Mouse (Mus musculus): ENCODE results near the gene Brd3. TPM values are rescaled to one million over a fixed set of nuclear protein-coding genes. Genes with fewer than 3 reads are reported as not detected.
A peak's percentile ranks its signal among the peaks of the same experiment; 100 is the strongest.
"Not testable (repeated sequence)": the region's sequence is repeated elsewhere in the genome, so short reads cannot be mapped to it uniquely, and the experiment has no call there.

Brd3 gene
- total RNA-seq, 1 experiment from 2014 or later, result 37.7 TPM

DNA sequence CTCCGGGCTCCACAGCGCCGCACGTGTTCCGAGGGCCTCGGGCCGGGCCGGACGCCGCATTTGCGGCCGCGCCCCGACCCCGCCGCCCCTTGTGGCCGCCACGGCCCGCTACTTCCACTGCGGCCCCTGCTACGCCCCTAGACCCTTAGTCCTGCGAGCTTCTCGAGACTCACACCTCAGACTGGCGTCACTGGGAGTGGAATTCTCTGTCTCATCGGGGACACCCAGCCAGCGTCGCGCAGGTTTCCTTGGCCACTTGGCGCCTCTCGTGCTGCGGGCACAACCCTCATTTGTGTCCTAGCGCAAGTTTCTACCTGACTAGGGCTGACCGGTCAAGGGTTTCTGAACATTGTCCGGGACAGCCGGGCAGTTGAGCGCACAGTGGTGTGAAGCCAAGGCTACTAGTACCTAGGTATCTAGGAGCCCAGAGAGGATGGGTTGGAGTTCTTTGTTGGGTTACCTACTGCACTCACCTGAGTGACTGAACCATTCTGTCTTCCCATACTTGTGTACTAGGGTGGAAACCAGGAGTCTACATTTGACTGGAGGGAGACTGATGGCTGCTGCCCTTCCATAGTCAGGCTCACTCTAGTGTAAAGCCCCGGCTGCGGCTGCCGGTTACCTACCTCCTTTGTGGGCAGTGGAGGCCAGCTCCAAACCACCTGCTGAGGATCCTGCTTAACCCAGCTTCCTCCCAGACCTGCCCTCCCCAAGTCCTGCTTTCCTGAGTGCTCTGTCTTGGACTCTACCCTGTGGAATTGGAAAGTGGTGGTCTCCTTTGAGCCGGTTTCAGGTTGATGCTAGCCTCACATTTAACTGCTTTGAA, 8.1 kb upstream of the Brd3 start:
- no peak for ATAC-seq (replicated peaks in 1 of 2; ENCODE audit: insufficient read depth in 1 of 2, low FRiP score in 2 of 2, low TSS enrichment in 1 of 2, low read depth in 1 of 2, poor library complexity in 2 of 2, severe bottlenecking in 2 of 2)

DNA sequence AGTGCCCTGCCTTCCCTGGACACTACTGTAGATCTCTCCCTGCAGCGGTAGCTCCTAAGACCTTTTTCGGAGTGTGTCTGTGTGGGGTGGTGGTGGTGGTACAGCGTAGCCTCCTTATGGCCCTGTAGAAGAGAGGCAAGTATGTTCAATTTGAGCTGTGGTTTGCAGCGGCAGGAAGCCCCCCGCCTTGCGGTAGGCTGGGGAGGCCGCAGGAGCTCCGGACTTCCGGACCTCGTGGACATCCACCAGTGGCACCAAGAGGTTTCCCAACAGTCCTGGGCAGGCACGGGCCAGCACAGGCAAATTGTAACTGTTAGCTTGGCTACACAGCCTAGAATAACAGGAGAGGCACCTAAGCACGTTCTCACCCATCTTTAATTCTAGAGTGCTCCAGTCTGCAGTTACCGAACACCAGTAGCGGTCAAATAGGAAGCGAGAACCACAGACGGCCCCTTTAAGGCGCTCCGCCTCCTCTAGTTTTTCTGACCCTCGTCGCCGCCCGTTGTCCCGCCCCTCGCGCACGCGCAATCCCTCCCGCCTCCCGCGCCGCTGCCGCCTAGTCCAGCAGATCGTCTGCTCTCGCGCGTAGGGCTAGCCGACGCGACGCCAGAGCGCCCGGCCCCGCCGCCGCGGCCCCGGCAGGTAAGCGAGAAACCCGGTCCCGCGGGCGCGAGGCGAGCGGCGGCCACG, 7.3 kb upstream of the Brd3 start, which contains the start of gene Wdr5:
Gene Wdr5, plus strand, starts transcription at position 519 of the 690 bp plus-strand sequence.
- ATAC-seq (replicated peaks in 1 of 2; ENCODE audit: insufficient read depth in 1 of 2, low FRiP score in 2 of 2, low TSS enrichment in 1 of 2, low read depth in 1 of 2, poor library complexity in 2 of 2, severe bottlenecking in 2 of 2), result peak; percentile 85 to 87

DNA sequence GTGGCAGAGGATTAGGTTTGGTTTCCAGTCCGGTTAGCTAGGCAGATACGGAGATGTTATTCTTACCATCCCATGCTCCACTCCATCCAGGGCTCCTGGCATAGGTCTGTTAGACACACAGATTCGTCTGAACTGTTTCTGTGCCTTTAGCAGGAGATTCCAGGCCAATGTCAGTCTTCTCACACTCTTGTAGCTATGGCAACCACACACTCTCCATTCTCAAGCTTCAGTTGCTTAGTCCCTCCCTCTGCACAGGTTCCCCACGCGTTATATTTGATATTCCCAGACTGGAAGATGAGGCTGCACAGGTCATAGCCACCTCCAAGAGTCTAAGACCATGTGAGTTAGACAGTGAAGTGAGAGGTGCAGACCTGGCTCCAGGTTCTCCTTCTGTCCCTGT, 6.4 kb upstream of the Brd3 start:
- no peak for ATAC-seq (replicated peaks in 1 of 2; ENCODE audit: insufficient read depth in 1 of 2, low FRiP score in 2 of 2, low TSS enrichment in 1 of 2, low read depth in 1 of 2, poor library complexity in 2 of 2, severe bottlenecking in 2 of 2)

DNA sequence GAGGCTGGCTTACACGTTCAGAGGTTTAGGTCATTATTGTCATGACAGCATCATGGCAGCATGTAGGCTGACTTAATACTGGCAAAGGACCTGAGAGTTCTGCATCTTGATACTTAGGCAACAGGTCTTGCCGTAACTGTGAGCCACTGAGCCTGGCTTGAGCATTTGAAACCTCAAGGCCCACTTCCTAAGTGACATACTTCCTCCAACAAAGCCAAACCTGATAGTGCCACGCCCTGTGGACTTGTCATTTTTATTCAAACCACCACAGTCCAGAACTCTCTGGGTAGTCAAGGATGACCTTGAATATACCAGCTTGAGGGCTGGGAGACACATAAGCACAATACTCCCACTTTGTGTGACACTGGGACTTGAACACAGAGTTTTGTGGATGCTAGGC, 5.4 kb upstream of the Brd3 start:
- peak in 1 of 2 experiments; percentile 23; a peak in 1 of 4 replicates for ATAC-seq (replicated peaks in 1 of 2; ENCODE audit: insufficient read depth in 1 of 2, low FRiP score in 2 of 2, low TSS enrichment in 1 of 2, low read depth in 1 of 2, poor library complexity in 2 of 2, severe bottlenecking in 2 of 2)

DNA sequence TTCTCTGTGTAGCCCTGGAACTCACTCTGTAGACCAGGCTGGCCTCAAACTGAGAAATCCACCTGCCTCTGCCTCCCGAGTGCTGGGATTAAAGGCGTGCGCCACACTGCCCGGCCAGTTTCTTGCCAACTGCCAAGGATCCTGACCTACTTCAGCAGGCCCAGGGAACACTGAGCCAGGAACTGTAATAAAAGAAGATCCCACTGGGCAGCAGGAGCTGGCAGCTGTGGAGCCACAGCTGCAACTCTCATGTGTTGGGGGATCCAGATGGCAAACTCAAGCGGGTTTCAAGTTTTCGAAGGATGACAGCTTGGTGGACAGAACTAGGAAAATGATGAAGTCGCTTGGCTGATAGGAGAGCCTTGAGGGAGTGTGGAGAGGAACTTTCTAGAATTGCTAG, 3.2 kb upstream of the Brd3 start:
- ATAC-seq (replicated peaks in 1 of 2; ENCODE audit: insufficient read depth in 1 of 2, low FRiP score in 2 of 2, low TSS enrichment in 1 of 2, low read depth in 1 of 2, poor library complexity in 2 of 2, severe bottlenecking in 2 of 2), result no peak

DNA sequence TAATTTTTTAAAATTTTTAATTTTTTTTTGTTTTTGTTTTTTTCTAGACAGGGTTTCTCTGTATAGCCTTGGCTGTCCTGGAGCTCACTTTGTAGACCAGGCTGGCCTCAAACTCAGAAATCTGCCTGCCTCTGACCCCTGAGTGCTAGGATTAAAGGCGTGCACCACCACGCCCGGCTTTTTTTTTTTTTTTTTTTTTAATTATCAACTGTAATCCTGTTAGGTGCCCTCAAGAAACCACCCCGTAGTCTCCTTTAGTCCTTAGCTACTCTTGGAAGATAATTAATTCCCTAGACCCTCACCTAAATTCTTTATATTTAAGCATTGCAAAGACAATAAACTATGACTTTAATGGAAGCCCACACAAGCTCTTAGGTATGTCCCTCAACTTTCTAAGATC, 804 bp downstream of the Brd3 start:
- ATAC-seq (replicated peaks in 1 of 2; ENCODE audit: insufficient read depth in 1 of 2, low FRiP score in 2 of 2, low TSS enrichment in 1 of 2, low read depth in 1 of 2, poor library complexity in 2 of 2, severe bottlenecking in 2 of 2), result not testable (repeated sequence)

DNA sequence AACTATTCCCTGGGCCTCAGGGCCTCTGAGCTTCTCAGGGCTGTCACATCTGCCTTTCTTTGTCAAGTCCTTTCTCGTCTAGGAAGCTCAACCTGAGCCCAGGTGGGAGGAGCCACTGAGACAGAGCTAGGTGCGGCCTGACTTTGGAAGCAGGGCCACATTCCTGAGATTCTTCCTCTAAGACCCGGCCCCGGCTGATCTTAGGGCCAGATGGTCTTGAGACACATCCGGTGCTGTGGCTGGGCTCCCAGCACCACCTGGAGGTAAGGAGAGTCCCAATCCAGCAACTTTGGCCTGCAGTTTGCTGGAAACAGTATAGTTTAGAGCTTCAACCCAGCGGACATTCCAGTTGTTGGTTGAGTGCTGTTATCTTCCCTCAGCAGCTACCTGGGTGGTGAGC, 1.9 kb downstream of the Brd3 start:
- ATAC-seq (replicated peaks in 1 of 2; ENCODE audit: insufficient read depth in 1 of 2, low FRiP score in 2 of 2, low TSS enrichment in 1 of 2, low read depth in 1 of 2, poor library complexity in 2 of 2, severe bottlenecking in 2 of 2), result no peak

DNA sequence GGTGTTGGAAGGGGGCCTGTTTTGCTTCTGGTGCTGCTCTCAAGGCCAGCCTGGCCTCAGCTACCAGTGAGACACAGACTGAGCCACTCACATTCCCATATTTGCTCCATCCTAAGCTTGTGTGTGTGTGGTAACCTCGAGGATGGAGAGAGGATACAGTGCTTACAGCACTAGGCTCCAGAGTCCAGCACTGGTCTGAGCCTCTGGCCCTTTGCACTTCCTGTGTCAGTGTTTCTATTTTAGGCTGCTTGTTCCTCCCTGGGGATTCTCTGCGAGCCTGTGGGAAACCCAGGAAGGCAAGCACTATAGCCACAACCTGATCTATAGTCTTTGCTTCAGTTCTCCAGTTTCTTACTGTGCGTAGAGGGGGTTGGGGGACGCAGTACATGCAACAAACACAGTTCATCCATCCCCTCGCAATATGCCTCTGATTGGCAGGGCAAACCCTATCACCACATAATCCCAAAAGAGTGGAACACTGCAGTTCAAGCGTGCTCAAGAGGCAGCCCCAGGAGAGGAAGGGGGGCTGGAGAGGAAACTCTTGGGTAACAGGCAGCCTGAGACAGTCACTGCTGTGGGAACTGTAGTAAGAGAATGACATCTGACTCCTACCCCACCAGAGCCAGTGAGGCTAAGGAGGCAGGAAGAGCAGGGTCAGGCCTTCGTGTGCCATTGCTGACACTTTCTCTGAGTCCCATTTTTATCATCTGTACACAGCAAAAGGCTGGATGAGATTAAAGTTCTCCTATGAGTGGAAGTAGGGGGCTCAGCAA, 3.2 kb downstream of the Brd3 start:
- peak; percentile 65 to 68; a peak in 3 of 4 replicates for ATAC-seq (replicated peaks in 1 of 2; ENCODE audit: insufficient read depth in 1 of 2, low FRiP score in 2 of 2, low TSS enrichment in 1 of 2, low read depth in 1 of 2, poor library complexity in 2 of 2, severe bottlenecking in 2 of 2)

DNA sequence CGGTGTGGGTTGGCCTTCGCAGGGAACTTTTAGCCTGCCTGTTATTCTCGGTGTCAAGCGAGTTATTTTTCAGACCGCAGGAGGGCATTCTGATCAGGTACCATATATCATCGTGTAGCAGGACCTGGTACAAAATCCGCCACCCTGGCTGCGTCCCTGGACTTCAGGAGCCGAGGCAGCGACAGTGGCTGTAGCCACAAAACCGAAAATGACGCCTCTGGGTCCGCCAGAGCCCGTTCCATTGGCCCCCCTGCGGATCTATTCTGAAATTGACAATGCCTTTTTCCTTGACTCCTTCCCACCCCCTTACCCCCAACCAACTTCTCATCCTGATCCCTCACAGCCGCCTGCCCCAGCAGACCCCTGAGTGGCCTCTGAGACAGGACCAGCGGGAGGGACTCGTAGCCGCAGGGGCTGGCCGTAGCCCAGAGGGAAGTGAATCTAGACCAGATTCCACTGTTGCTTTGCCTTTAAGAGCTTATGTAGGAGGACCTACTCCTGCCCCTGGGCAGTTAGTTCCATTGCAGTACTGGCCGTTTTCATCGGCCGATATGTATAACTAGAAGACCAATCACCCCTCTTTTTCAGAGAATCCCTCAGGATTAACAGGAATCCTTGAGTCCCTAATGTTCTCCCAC, 11.0 kb downstream of the Brd3 start:
- no peak for ATAC-seq (replicated peaks in 1 of 2; ENCODE audit: insufficient read depth in 1 of 2, low FRiP score in 2 of 2, low TSS enrichment in 1 of 2, low read depth in 1 of 2, poor library complexity in 2 of 2, severe bottlenecking in 2 of 2)

DNA sequence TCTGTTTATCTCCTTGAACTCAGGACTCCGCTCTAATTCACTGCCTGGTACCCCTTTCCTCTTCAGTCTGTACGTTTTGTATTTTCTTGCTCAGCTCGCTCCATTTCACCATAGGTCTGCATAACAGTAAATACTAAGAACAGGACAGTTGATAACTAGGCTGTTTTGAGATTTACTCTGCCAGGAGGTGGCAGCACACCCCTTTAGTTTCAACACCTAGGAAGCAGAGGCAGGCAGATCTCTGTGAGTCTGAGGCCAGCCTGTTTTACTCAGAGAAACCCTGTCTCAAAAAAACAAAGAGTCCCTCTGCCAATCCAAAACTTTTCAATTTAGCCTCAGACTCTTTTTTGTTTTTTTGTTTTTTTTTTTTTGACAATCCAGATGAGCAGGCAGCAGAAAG, 13.5 kb downstream of the Brd3 start:
- ATAC-seq (replicated peaks in 1 of 2; ENCODE audit: insufficient read depth in 1 of 2, low FRiP score in 2 of 2, low TSS enrichment in 1 of 2, low read depth in 1 of 2, poor library complexity in 2 of 2, severe bottlenecking in 2 of 2), result no peak

DNA sequence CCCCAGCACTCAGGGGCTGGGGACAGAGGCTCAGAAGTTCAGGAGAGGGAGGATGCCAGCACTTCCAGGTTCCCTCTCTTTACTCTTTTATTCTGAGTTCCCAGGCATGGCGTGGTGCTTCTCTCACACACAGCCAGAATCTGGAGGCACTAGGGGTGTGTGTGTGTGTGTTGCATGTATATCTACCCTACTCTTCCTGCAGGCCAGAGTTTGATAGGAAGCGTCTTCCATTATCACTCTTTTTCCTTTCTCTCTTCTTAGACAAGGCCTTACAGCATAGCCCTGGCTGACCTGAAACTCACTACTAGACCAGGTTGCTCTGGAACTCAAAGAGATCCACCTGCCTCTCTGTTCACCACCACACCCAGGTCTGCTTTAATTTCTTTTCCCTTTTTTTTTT, 16.5 kb downstream of the Brd3 start:
- ATAC-seq (replicated peaks in 1 of 2; ENCODE audit: insufficient read depth in 1 of 2, low FRiP score in 2 of 2, low TSS enrichment in 1 of 2, low read depth in 1 of 2, poor library complexity in 2 of 2, severe bottlenecking in 2 of 2), result no peak

DNA sequence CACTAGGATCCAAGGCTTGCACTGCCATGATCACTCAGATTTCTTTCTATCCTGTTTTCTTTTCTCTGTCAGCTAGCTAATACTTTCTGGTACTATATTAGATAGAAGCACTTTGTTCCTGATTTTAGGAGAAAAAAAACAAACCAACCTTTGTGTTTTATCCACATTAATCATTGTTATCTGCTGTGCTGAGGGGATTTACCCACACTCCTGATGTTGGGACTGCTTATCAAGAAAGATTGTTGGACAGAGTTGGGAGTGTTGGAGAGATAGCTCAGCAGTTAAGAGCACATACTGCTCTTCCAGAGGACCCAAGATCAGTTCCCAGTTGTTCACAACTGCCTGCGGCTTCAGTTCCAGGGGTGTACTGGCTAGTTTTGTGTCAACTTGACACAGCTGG, 19.1 kb downstream of the Brd3 start:
- no peak for ATAC-seq (replicated peaks in 1 of 2; ENCODE audit: insufficient read depth in 1 of 2, low FRiP score in 2 of 2, low TSS enrichment in 1 of 2, low read depth in 1 of 2, poor library complexity in 2 of 2, severe bottlenecking in 2 of 2)

DNA sequence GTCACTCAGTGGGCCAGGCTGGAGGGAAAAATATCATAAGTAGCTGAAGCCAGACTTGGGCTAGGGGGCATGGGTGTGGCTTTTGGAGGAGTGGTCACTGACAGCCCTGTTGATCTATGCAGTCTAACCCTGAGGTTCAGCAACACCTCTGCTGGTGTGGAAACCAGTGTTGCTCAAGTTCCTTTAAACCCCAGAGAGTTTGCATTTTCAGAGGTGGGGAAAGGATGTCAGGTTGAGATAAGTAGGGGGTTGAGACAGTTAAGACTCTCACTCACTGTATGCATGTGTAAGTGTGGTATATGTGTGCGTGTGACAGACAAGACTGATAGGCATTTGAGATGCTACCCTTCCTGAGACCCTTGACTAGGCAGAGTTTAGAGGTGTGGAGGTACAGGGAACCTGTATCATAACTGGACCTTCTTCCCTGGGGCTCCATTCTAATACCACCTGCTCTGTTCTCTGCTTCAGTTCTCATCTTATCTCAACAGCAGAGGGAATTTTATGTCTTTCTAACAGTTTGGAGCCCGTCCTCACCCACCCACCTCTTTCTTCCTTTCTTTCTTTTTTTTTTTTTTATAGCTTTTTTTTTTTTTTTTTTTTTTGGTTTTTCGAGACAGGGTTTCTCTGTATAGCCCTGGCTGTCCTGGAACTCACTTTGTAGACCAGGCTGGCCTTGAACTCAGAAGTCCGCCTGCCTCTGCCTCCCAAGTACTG, 20.0 kb downstream of the Brd3 start:
- peak; percentile 43 to 77; a peak in 2 of 4 replicates for ATAC-seq (replicated peaks in 1 of 2; ENCODE audit: insufficient read depth in 1 of 2, low FRiP score in 2 of 2, low TSS enrichment in 1 of 2, low read depth in 1 of 2, poor library complexity in 2 of 2, severe bottlenecking in 2 of 2)

DNA sequence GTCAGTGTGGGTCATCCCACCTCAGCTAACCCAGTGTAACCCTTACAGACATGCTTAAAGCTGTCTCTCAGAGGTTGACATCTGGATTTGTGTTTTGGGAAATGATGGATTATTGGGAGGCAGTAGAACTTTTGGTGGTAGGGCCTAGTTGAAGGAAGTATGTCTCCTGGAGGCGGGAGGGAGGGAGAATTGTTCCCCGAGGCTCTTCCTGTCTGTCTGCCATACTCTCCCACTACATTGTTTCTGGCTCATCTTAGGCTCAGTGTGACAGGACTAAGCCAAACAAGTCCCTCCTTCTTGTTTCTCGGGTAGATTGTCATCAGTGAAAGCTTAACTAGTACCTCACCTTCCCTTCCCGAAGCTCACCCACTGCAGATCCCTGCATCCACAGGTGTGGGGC, 20.7 kb downstream of the Brd3 start:
- no peak for ATAC-seq (replicated peaks in 1 of 2; ENCODE audit: insufficient read depth in 1 of 2, low FRiP score in 2 of 2, low TSS enrichment in 1 of 2, low read depth in 1 of 2, poor library complexity in 2 of 2, severe bottlenecking in 2 of 2)

DNA sequence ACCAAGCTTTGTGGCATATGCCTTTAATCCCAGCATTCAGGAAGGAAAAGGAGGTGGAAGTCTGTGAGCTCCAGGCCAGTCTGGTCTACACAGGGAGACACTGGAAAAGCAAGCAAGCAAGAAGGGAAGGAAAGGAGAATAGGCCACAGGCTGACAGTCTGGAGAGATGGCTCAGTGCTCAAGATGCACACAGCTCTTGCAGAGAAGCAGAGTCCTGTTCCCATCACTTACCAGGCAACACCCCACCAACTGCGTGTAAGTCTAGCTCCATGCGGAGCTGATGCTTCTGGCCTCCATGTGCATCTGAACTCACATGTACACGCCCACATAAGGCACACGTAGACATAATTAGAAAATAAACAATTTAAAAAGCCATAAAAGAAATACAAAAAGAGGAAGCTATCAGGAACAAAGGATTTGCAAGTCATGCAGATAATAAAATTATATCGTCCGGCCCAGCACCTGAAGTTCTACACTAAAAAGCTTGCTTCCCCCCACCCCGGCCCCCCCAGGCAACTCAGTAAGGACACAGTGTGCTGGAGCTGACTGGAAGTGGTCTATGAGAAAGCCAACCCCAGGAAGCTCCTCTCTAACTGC, 25.1 kb downstream of the Brd3 start:
- ATAC-seq (replicated peaks in 1 of 2; ENCODE audit: insufficient read depth in 1 of 2, low FRiP score in 2 of 2, low TSS enrichment in 1 of 2, low read depth in 1 of 2, poor library complexity in 2 of 2, severe bottlenecking in 2 of 2), result peak; percentile 13 to 31; a peak in 3 of 4 replicates

DNA sequence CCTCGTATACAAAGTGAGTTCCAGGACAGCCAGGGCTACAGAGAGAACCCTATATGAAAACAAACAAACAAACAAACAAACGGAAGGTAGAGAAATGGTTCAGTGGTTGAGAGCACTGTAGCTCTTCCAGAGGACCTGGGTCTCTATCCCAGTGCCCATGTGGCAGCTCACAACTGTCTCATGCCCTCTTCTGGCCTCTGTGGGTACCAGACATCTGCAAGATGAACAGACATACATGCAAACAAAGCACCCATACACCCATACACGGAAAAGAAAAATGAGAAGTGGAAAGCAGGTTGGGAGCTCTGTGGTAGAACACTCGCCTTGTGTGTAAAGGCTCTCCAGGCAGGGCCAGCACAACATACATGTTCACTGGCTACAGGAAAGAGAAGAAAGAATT, 27.1 kb downstream of the Brd3 start:
- no peak for ATAC-seq (replicated peaks in 1 of 2; ENCODE audit: insufficient read depth in 1 of 2, low FRiP score in 2 of 2, low TSS enrichment in 1 of 2, low read depth in 1 of 2, poor library complexity in 2 of 2, severe bottlenecking in 2 of 2)

DNA sequence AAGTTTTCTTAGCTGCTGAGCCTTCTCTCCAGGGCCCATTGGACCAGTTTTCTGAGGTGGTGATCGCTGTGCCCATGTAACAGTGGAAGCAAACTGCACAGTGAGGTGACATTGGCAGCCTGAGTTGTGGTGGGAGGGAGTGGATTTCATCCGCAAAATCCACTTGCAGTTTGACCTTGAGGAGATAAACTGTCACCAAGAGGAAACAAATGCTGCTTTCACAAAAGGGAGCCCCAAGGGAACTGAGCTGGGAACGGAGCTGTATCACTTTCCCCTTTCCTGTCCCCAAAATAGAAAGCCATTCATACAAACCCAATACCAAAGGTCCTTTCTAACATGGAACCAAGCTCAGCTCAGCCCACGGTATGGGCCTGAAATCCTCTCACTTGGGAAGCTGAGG, 27.6 kb downstream of the Brd3 start:
- no peak for ATAC-seq (replicated peaks in 1 of 2; ENCODE audit: insufficient read depth in 1 of 2, low FRiP score in 2 of 2, low TSS enrichment in 1 of 2, low read depth in 1 of 2, poor library complexity in 2 of 2, severe bottlenecking in 2 of 2)

All from hematopoietic stem cell, adult 5-6 weeks (primary cell).